Mouse (Mus musculus) embryo, embryonic 11.5 days (tissue): ENCODE results near the gene Prr29.
"Not testable (repeated sequence)": the region's sequence is repeated elsewhere in the genome, so short reads cannot be mapped to it uniquely, and the experiment has no call there.

Source experiments
- DNase-seq: peaks from one replicate; pipeline ENCODE4 v3.0.0-alpha.2; 2012; ENCODE audit warnings: low read depth, low spot score

The Prr29 gene

GRCm38 (mm10) chr11:106354181-106354580 is 11.1 kb upstream of the Prr29 start:
- DNase-seq = no peak

- DNase-seq = no peak
These were observed 9.7 kb upstream of the Prr29 start for GRCm38 (mm10) chr11:106355382-106356128.

GRCm38 (mm10) chr11:106359350-106359749 is 5.9 kb upstream of the Prr29 start:
- no peak for DNase-seq

DNA sequence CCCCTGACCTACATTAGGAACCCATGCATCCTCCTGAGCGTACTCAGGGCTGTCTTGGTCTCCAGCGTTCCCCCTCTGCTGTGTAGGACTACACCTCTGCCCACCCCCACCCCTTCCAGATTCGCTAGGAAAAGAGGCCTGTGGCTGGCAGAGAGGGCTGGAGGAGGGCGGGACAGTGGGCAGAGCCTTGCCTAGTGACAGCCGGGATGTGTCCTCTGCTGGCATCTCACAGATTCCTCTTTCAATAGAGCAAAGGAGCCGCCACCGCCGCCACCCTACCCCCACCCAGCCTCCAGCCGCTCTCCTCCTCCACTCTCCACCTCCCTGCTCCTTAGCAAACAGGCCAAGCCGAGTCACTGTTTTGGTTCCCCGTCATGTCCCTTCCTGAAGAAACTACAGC is 560 bp upstream of the Prr29 start:
- no peak for DNase-seq

DNA sequence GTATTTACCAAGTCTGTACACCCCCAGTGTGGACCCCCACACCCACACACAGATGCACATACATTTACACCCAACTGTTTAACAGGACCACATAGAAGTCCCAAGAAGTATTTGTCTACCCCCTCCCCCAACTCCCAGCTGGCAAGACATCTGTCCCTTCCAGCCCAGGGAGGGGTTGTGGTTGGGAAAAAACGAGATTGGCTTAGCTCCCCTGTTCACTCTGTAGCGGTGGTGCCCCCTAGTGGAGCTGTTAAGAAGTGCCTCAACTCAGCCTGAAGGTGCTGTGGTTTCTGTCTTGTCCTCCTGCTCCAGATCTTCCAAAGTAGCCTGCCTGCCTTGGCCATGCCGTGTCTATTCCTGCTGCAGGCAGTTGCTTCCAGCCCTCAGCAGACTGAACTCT is 1.0 kb downstream of the Prr29 start:
- peak; percentile 60 for DNase-seq

- DNase-seq = no peak
These were observed 8.7 kb downstream of the Prr29 start for GRCm38 (mm10) chr11:106373998-106374397.

DNA sequence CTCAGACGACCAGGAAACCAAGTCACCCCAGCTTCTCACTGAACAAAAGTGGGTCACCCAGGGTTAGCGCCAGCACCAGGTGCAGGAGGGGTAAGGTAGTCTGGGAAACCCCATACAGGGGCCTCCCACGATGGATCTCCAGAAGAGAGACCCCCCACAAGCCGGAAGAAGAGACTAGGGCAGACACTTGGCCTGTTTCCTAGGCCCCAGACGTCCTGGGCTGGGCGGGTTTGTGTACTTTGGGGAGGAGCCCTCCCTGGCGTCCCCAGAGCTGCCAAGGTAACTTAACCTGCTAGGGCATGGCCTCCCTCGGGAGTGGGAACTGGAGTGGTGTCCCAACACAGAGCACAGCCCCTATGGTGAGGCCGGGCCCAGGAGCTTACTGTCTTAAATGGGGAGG is 9.3 kb downstream of the Prr29 start:
- DNase-seq = no peak

- DNase-seq = no peak
These were observed 9.7 kb downstream of the Prr29 start for GRCm38 (mm10) chr11:106374979-106375378.

- DNase-seq = no peak
These were observed 15.7 kb downstream of the Prr29 start for GRCm38 (mm10) chr11:106381011-106381410.

GRCm38 (mm10) chr11:106381883-106382282 is 16.6 kb downstream of the Prr29 start:
- DNase-seq = no peak

DNA sequence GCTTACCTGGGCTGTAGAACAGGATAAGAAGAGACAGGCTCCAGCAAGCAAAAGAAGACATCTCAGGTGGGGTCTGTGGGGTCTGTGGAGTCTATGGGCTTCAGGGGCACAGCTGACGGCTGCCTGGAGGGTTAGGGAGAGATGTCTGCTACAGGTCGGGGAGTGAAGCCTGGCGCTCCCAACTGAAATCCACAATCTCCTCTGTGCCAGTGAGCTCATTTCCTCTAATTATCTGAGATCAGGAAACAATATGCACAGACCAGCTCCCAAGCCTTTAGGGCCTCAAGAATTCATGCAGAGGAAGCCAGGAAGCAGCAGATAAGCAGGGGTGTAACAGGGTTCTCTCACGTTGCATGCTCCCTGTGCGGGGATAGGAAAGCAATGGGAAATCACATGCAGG is 17.2 kb downstream of the Prr29 start:
- no peak for DNase-seq

DNA sequence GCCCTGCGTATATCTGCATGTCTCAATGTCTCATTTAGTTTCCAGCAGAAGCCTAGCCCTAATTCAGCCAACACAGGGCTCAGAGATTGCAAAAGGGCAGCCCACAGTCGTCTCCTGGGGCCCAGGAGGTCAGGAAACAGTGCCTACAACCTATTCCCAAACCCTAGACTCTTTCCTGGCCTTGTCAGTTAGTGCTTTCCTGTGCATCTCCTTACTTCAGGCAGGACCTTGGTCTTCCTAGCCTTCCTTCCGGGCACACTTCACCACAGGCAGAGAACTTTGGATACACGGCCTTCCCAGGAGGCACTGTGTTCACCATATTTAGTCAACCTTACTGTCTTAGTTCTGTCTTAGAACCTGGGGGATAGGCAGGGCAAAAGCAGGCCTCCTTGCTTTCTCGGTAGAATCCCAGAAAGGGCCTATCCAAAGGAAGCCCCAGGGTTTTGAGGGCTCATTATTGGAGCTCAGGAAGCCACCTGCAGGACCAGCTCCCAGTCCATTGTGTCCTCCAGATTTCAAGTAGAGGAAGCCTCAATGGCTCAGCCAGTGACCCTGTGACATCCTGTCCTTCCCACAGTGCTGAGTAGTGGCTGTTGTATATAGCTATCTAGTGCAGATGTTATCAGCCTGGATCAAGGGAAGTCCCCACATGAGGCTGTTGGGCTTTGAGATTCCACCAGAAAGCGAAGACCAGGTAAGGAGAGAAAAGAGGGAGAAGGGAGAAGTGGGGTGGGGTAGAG is 17.9 kb downstream of the Prr29 start:
- DNase-seq = no peak

- DNase-seq = no peak
These were observed 21.1 kb downstream of the Prr29 start for GRCm38 (mm10) chr11:106386409-106386808.

DNA sequence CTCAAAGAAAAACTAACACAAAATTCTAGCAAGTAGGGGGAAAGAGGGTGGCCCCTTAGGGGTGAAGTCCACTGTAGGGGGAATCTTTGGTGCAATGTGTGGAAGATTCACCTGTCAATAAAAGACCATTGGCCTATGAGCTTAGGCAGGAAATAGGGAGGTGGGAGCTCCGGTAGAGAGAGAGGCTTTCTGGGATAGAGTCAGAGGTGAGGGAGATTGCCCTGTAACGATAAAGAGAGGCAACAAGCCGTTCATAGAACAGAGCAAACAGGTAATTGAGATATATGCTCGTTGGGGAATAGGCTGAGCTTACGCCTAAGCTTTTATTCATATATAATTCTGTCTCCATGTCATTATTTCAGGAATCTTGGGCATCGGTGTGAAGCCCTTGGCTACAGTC is 21.7 kb downstream of the Prr29 start:
- DNase-seq = no peak

DNA sequence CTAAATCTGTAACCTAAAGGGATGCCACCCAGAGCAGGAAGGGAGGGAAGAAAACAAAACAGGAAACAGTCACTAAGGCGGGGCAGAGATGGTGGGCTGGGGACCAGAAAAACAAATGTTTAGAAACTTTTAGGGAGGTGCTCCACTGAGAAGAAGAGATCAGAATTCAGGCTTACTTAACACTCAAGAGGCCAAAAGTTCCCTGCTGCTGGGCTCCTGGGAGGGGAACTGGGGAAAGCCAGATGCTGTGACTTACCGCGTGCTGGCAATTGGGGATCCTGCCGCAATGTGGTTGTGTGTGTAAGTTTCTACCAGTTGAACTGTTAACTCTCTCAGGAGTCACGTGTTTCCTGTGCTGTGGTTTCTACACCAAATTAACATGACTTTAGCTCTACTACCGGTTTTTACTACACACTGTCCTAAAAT is 22.5 kb downstream of the Prr29 start, which contains the start of gene Icam2:
Gene Icam2, minus strand, starts transcription at position 285 of the 426 bp plus-strand sequence.
- no peak for DNase-seq

DNA sequence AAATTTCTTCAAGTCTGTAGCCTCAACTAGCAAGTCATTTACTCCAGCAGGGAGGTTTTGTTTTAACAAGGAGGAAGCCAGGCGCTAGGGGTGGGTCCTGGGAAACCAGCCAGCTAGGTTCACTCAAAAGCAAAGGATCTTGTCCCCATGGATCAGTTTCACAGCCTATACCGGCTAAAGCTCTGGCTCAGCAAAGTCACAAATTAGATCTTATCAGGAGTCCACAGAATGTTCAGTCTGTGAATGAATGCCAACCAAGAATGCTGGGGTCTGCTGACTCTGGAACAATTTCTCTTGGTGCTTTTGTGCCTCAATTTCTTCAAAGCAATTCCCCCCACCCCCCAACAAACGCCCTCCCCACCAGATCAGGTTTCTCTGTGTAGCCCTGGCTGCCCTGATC is 24.3 kb downstream of the Prr29 start:
- DNase-seq = no peak

GRCm38 (mm10) chr11:106390757-106391156 is 25.5 kb downstream of the Prr29 start:
- DNase-seq = no peak

- DNase-seq = peak; percentile 65
These were observed 26.4 kb downstream of the Prr29 start for GRCm38 (mm10) chr11:106391546-106392188.

DNA sequence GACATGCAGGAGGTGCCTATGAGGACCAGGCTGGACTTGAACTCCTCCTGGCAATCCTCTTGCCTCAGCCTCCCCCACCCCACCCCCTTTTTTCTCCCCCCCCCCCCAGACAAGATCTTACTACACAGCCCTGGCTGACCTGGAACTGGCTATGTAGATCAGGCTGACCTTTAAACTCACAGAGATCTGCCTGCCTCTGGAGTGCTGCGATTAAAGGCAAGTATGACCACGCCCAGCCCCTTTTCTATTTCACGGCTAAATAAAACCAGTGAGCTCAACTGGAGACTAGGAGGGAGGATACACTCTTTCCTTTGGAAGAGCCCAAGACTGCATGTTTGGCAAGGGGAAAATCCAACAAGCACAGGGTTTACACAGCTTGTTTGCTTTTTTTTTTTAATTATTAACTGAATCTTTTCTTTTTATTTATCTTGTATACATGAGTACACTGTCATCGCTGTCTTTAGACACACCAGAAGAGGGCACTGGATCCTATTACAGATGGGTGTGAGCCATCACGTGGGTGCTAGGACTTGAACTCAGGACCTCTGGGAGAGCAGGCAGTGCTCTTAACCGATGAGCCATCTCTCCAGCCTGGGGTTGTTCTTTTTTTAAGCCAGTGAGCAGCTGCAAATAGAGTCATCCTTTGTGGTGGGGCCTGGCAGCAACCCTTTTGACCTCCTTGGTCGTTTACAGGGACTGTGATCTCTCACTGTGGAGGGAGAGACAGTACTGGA is 27.5 kb downstream of the Prr29 start:
- no peak for DNase-seq

DNA sequence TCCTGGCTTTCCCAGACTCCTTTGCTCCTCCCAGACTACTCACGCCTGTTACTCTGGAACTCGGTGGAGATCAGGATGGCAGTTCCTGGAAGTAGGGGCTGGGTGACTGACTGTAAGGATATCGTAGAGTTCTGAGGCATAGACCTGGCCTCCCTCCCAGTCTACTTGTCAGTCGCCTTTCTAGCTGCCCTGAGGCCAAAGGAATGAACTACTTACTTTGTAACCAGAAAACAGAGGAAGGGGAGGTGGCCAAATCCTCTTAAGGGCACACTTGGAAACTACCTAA is 28.0 kb downstream of the Prr29 start:
- no peak for DNase-seq

- DNase-seq = not testable (repeated sequence)
These were observed 28.8 kb downstream of the Prr29 start for GRCm38 (mm10) chr11:106394055-106394454.

GRCm38 (mm10) chr11:106397656-106398055 is 32.4 kb downstream of the Prr29 start:
- DNase-seq = no peak
